Mouse (Mus musculus) hindbrain, embryonic 12.5 days (tissue): ENCODE data around the gene Nme3. TPM values are rescaled to one million over a fixed set of nuclear protein-coding genes. Genes with fewer than 3 reads are reported as not detected.

Source experiments
- polyA plus RNA-seq: library from polyadenylated mRNA; unstranded; fragments of >200 nt; fragmentation: Nextera tagmentation; extraction: Ambion mirVana; gene quantifications from 2 replicates; pipeline ENCODE4 v1.2.1, GENCODE M21; 2016

Nme3 gene
- polyA plus RNA-seq, 1 experiment from 2014 or later, result 49.8 TPM

Other genes with a start within 250 kb of the Nme3 start
- 39.2 and 39.6 TPM in 2 replicates for gene Slc9a3r2, start 246.2 kb upstream of the Nme3 start, polyA plus RNA-seq
- gene Npw, start 238.0 kb upstream of the Nme3 start, polyA plus RNA-seq, result not detected in 2 replicates
- gene Zfp598, start 226.8 kb upstream of the Nme3 start, polyA plus RNA-seq, result 23.0 and 25.2 TPM in 2 replicates
- 30.6 and 32.1 TPM in 2 replicates for gene Syngr3, start 206.5 kb upstream of the Nme3 start, polyA plus RNA-seq
- gene Gfer, start 200.3 kb upstream of the Nme3 start, polyA plus RNA-seq, result 42.2 and 42.4 TPM in 2 replicates
- gene Noxo1, start 200.3 kb upstream of the Nme3 start, polyA plus RNA-seq, result 3.6 and 4.8 TPM in 2 replicates
- 76.9 and 79.7 TPM in 2 replicates for gene Tbl3, start 188.8 kb upstream of the Nme3 start, polyA plus RNA-seq
- gene Rnf151, start 178.4 kb upstream of the Nme3 start, polyA plus RNA-seq, result 0.18 and 0.35 TPM in 2 replicates
- gene Rps2, start 178.4 kb upstream of the Nme3 start, polyA plus RNA-seq, result 795 and 841 TPM in 2 replicates
- 199 and 214 TPM in 2 replicates for gene Ndufb10, start 172.0 kb upstream of the Nme3 start, polyA plus RNA-seq
- gene Rpl3l, start 168.7 kb upstream of the Nme3 start, polyA plus RNA-seq, result not detected in 2 replicates
- 21.8 and 22.6 TPM in 2 replicates for gene Msrb1, start 159.9 kb upstream of the Nme3 start, polyA plus RNA-seq
- gene Hs3st6, start 143.5 kb upstream of the Nme3 start, polyA plus RNA-seq, result 2.5 and 4.8 TPM in 2 replicates
- gene Meiob, start 92.2 kb upstream of the Nme3 start, polyA plus RNA-seq, result not detected in 2 replicates
- gene Hagh, start 56.4 kb upstream of the Nme3 start, polyA plus RNA-seq, result 32.3 and 32.4 TPM in 2 replicates
- gene Fahd1, start 46.1 kb upstream of the Nme3 start, polyA plus RNA-seq, result 18.6 and 20.9 TPM in 2 replicates
- gene Igfals, start 30.5 kb upstream of the Nme3 start, polyA plus RNA-seq, result 0.23 and 0.36 TPM in 2 replicates
- 62.3 and 63.5 TPM in 2 replicates for gene Nubp2, start 10.2 kb upstream of the Nme3 start, polyA plus RNA-seq
- gene Spsb3, start 9.9 kb upstream of the Nme3 start, polyA plus RNA-seq, result 51.5 and 54.8 TPM in 2 replicates
- gene Eme2, start 1.4 kb upstream of the Nme3 start, polyA plus RNA-seq, result 39.3 and 45.5 TPM in 2 replicates
- 85.1 and 86.7 TPM in 2 replicates for gene Mrps34, start 1.4 kb upstream of the Nme3 start, polyA plus RNA-seq
- 84.7 and 86.0 TPM in 2 replicates for gene Mapk8ip3, start 40.5 kb downstream of the Nme3 start, polyA plus RNA-seq
- 210 and 212 TPM in 2 replicates for gene Jpt2, start 64.2 kb downstream of the Nme3 start, polyA plus RNA-seq
- 13.8 and 13.9 TPM in 2 replicates for gene Cramp1l, start 119.3 kb downstream of the Nme3 start, polyA plus RNA-seq
- gene Ift140, start 119.6 kb downstream of the Nme3 start, polyA plus RNA-seq, result 26.7 and 27.6 TPM in 2 replicates
- 8.5 and 9.5 TPM in 2 replicates for gene Tmem204, start 187.1 kb downstream of the Nme3 start, polyA plus RNA-seq
- 42.5 and 43.2 TPM in 2 replicates for gene Telo2, start 219.5 kb downstream of the Nme3 start, polyA plus RNA-seq
- not detected in 2 replicates for gene Ptx4, start 224.3 kb downstream of the Nme3 start, polyA plus RNA-seq
- 24.4 and 26.9 TPM in 2 replicates for gene Clcn7, start 236.9 kb downstream of the Nme3 start, polyA plus RNA-seq